Mouse (Mus musculus): ENCODE data around the gene Mettl7a2. TPM values are rescaled to one million over a fixed set of nuclear protein-coding genes. Genes with fewer than 3 reads are reported as not detected.

Mettl7a2 gene
- polyA plus RNA-seq, 1 experiment from 2014 or later = not detected

GRCm38 (mm10) chr15:100403318-100404000, 50.5 kb downstream of the Mettl7a2 start:
- Histone ChIP-seq H3K4me2 (no peak overlapping the region), H3K9ac (no peak overlapping the region), H3K4me1 (peaks cover 53% of the 10 kb centered on the region), H3K9me3 (replicated peaks) (no peaks in the 10 kb centered on the region), H3K27me3 (replicated peaks) (no peaks in the 10 kb centered on the region), H3K27ac (0 out of 2 replicates have a peak overlapping the region, but pooled peaks have one; percentile 22), H3K36me3 (peaks cover 100% of the 10 kb centered on the region), H3K4me3 (no peak overlapping the region)
- WGBS (ENCODE audit: insufficient replicate concordance) = 92% methylated on average over 16 of the region's 16 CpGs
- no peak for ATAC-seq

GRCm38 (mm10) chr15:100406088-100406487, 53.1 kb downstream of the Mettl7a2 start:
- Histone ChIP-seq H3K4me3 (no peak overlapping the region), H3K36me3 (peaks cover 98% of the 10 kb centered on the region), H3K9me3 (replicated peaks) (no peaks in the 10 kb centered on the region), H3K9ac (no peak overlapping the region), H3K27me3 (replicated peaks) (no peaks in the 10 kb centered on the region), H3K4me1 (peaks cover 64% of the 10 kb centered on the region), H3K27ac (peak overlapping the region; percentile 13; the same call in 1 of the 2 replicates), H3K4me2 (no peak overlapping the region)
- 47% methylated on average over 5 of the region's 5 CpGs for WGBS (ENCODE audit: insufficient replicate concordance)
- no peak for ATAC-seq

GRCm38 (mm10) chr15:100410918-100411672, 58.1 kb downstream of the Mettl7a2 start:
- H3K4me2 ChIP-seq = peak overlapping the region; percentile 58
- H3K4me3 ChIP-seq = peak overlapping the region; percentile 26; the same call in 1 of the 2 replicates
- H3K9ac ChIP-seq = peak overlapping the region; percentile 33
- no peaks in the 10 kb centered on the region for H3K9me3 ChIP-seq (replicated peaks)
- H3K27ac ChIP-seq = peak overlapping the region; percentile 85
- H3K27me3 ChIP-seq (replicated peaks) = no peaks in the 10 kb centered on the region
- peaks cover 77% of the 10 kb centered on the region for H3K36me3 ChIP-seq
- peaks cover 73% of the 10 kb centered on the region for H3K4me1 ChIP-seq
- ATAC-seq = peak; percentile 81
- 42% methylated on average over 14 of the region's 14 CpGs for WGBS (ENCODE audit: insufficient replicate concordance)

Other genes starting within 250 kb of the Mettl7a2 start
- 55.0 and 57.6 TPM in 2 replicates for gene Atf1, start 125.4 kb upstream of the Mettl7a2 start, polyA plus RNA-seq (2016; fragmentation: Nextera tagmentation; extraction: Ambion mirVana)
- gene Tmprss12, start 72.4 kb upstream of the Mettl7a2 start, polyA plus RNA-seq (2016; fragmentation: Nextera tagmentation; extraction: Ambion mirVana) = not detected in 2 replicates
- 4.4 and 5.4 TPM in 2 replicates for gene Mettl7a1, start 49.1 kb upstream of the Mettl7a2 start, polyA plus RNA-seq (2016; fragmentation: Nextera tagmentation; extraction: Ambion mirVana)
- gene Mettl7a3, start 18.3 kb upstream of the Mettl7a2 start, polyA plus RNA-seq (2016; fragmentation: Nextera tagmentation; extraction: Ambion mirVana) = not detected in 2 replicates
- gene Methig1, start 51 bp upstream of the Mettl7a2 start, polyA plus RNA-seq (2016; fragmentation: Nextera tagmentation; extraction: Ambion mirVana) = not detected in 2 replicates
- gene Higd1c, start 11.3 kb downstream of the Mettl7a2 start, polyA plus RNA-seq (2016; fragmentation: Nextera tagmentation; extraction: Ambion mirVana) = not detected in 2 replicates
- gene Gm5475, start 68.9 kb downstream of the Mettl7a2 start, polyA plus RNA-seq (2016; fragmentation: Nextera tagmentation; extraction: Ambion mirVana) = 0.06 and 0.08 TPM in 2 replicates
- 56.5 and 59.7 TPM in 2 replicates for gene Slc11a2, start 71.9 kb downstream of the Mettl7a2 start, polyA plus RNA-seq (2016; fragmentation: Nextera tagmentation; extraction: Ambion mirVana)
- gene Letmd1, start 115.8 kb downstream of the Mettl7a2 start, polyA plus RNA-seq (2016; fragmentation: Nextera tagmentation; extraction: Ambion mirVana) = 18.5 and 20.0 TPM in 2 replicates
- 2.8 and 3.0 TPM in 2 replicates for gene Csrnp2, start 142.3 kb downstream of the Mettl7a2 start, polyA plus RNA-seq (2016; fragmentation: Nextera tagmentation; extraction: Ambion mirVana)
- 7.4 and 9.0 TPM in 2 replicates for gene Tfcp2, start 198.8 kb downstream of the Mettl7a2 start, polyA plus RNA-seq (2016; fragmentation: Nextera tagmentation; extraction: Ambion mirVana)
- gene Pou6f1, start 246.8 kb downstream of the Mettl7a2 start, polyA plus RNA-seq (2016; fragmentation: Nextera tagmentation; extraction: Ambion mirVana) = 0.41 and 0.45 TPM in 2 replicates